Mouse (Mus musculus): Measurements from ENCODE around the gene Lrmda.

Gene Lrmda

GRCm38 (mm10) chr14:23096017-23096336 lies 1076.5 kb downstream of the Lrmda start:
- DNase-seq (ENCODE audit: extremely low spot score, low read depth, low spot score): no peak

GRCm38 (mm10) chr14:23096405-23096804 lies 1076.9 kb downstream of the Lrmda start:
- no peak for DNase-seq (ENCODE audit: extremely low spot score, low read depth, low spot score)

Data from hindlimb bud, embryonic 11.5 days (tissue).